Mouse (Mus musculus): ENCODE data around the gene Dhrs4. TPM values are rescaled to one million over a fixed set of nuclear protein-coding genes. Genes with fewer than 3 reads are reported as not detected.

The Dhrs4 gene
- polyA plus RNA-seq (2015; fragmentation: Nextera tagmentation; extraction: Ambion mirVana), result 21.5 and 32.8 TPM in 2 replicates

DNA sequence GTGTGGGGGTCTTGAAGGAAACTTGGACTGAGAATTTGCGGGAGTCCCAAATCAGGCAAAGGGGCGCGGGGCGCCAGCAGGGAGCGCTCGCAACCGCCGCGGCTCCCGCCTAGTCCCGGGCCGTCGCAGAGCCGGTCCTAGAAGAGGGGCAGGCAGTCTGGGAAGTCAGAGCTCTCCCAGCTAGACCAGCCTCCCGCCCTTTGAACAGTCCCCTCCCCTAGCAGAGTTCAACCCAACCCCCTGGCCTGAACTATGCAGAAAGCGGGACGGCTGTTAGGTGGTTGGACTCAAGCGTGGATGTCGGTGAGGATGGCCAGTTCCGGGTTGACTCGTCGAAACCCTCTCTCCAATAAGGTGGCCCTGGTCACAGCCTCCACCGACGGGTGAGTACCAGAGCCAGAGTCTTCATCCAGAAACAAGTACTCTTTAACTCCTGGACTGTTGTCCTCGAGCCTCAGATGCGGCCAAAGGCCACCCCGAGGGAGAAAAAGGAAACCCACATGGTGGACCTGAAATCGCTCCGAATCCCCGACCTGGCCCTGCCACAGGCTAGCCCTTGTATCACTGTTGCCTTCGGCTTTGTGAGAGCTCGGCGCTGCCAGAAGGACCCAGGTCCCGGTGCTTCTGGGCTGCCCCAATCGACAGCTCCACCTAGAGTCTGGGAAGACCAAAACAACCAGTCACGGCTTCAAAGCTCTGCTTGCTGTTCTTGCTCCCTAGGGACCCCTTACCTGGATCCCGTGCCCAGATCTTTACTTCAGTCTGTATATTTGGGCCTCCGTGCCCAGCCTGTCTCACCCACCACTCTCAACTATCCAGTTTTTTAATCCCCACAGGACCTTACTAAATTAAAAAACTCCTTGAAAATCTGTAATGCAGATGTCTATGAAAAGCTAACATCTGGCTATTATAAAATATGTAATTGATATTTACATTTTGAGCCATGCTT, at the start of gene Dhrs4:
TSS of gene Dhrs4 (plus strand) at position 108 of the 949 bp plus-strand sequence.
- WGBS, result under 1% methylated on average over 38 of the region's 38 CpGs
- Histone ChIP-seq H3K4me1 (peaks cover 12% of the 10 kb centered on the region; the same call in 1 of the 2 replicates), H3K9me3 (replicated peaks) (no peaks in the 10 kb centered on the region), H3K27ac (replicated peaks) (peak within 1 kb of the TSS; percentile 64), H3K4me3 (replicated peaks) (peak within 1 kb of the TSS; percentile 50), H3K4me2 (peak within 1 kb of the TSS; percentile 67), H3K27me3 (replicated peaks) (no peaks in the 10 kb centered on the region), H3K36me3 (no peaks in the 10 kb centered on the region), H3K9ac (replicated peaks) (peak within 1 kb of the TSS; percentile 49)
- peak; percentile 84 for ATAC-seq (ENCODE audit: low FRiP score)

DNA sequence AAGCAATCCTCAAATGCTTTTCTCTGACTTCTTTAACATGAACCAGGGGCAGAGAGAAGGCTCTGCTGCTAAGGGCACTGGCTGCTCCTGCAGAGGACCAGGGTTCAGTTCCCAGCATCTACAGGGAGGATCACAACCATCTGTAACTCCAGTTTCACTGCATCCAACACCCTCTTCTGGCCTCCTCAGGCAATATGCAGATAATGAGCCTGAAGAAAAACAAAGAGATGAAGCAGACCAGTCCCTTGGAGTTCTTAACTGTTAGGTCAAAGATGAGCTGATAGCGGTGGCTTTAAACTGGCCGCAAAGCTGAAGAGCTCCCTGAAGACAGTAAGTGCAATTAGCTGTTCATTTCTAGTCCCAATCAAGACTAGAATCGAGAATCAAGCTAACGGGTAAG, 48.3 kb upstream of the Dhrs4 start:
- no peak overlapping the region for H3K9ac ChIP-seq (replicated peaks)
- 89% methylated on average over 4 of the region's 4 CpGs for WGBS
- no peaks in the 10 kb centered on the region for H3K9me3 ChIP-seq (replicated peaks)
- no peaks in the 10 kb centered on the region for H3K36me3 ChIP-seq
- H3K4me1 ChIP-seq, result no peaks in the 10 kb centered on the region
- H3K27ac ChIP-seq (replicated peaks), result no peak overlapping the region
- H3K27me3 ChIP-seq (replicated peaks), result no peaks in the 10 kb centered on the region
- no peak overlapping the region for H3K4me3 ChIP-seq (replicated peaks)
- ATAC-seq (ENCODE audit: low FRiP score), result no peak
- no peak overlapping the region for H3K4me2 ChIP-seq

DNA sequence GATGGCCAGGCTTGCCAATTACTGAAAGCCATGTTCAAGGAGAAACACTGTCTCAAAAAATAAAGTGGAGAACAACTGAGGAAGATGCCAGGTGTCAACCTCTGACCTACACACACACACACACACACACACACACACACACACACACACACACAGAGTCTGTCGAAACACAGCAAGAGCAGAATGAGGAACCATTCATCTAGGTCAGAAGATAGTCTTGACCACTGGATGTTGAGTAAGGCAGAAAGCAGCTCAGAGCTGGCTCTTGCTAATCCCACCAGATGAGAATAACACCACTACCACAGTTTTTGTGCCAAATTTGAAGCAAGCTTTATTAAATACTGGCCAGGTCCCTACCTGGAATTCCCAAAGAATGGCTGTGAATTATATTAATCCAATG, 45.5 kb upstream of the Dhrs4 start:
- 79% methylated on average over 1 of the region's 1 CpGs for whole genome bisulfite sequencing
- no peak overlapping the region for H3K4me2 ChIP-seq
- no peak overlapping the region for H3K9ac ChIP-seq (replicated peaks)
- no peaks in the 10 kb centered on the region for H3K4me1 ChIP-seq
- no peak overlapping the region for H3K4me3 ChIP-seq (replicated peaks)
- ATAC-seq (ENCODE audit: low FRiP score), result no peak
- no peaks in the 10 kb centered on the region for H3K27me3 ChIP-seq (replicated peaks)
- no peak overlapping the region for H3K27ac ChIP-seq (replicated peaks)
- no peaks in the 10 kb centered on the region for H3K9me3 ChIP-seq (replicated peaks)
- H3K36me3 ChIP-seq, result no peaks in the 10 kb centered on the region

DNA sequence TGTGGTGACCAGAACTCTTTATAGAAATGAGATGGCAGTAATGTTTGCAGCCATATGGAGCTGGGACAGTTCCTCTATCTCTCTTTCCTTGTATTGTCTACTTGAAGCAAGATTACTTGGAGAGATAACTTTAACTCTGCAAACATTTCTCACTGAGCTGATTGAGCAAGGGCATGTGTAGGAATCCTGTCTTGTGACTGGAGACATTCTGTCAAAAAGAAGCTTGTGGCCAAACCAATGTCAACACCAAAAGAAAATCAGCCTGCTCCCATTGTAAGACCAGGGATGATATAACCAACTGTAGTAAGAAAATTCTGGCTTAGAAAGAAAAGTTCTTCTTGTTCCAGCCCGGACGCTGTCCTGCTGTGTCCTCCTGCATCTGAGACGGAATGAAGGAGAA, 43.7 kb upstream of the Dhrs4 start:
- 92% methylated on average over 3 of the region's 3 CpGs for WGBS
- no peak for ATAC-seq (ENCODE audit: low FRiP score)
- H3K9me3 ChIP-seq (replicated peaks), result no peaks in the 10 kb centered on the region
- no peaks in the 10 kb centered on the region for H3K36me3 ChIP-seq
- no peak overlapping the region for H3K9ac ChIP-seq (replicated peaks)
- H3K4me1 ChIP-seq, result no peaks in the 10 kb centered on the region; the same call in 1 of the 2 replicates
- no peak overlapping the region for H3K4me3 ChIP-seq (replicated peaks)
- H3K27me3 ChIP-seq (replicated peaks), result no peaks in the 10 kb centered on the region
- H3K4me2 ChIP-seq, result no peak overlapping the region
- H3K27ac ChIP-seq (replicated peaks), result no peak overlapping the region

DNA sequence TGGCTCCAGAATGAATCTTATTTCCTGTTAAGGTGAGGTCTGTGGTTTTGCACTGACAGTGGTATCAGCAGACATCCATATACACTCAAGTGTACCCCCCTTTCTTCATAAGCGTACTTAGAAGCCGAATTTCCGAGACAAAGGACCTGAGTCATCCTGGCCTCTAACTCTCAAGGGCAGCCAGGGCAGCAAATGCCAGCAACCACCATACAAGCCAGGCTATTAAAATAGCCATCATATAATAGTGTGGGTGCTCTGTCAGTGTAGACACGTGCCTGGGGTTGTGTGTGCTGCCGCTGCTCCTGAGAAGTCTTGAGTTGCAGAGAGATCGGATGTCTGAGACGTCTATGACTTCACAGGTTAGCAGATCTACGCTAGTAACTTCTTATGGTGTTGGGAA, 41.4 kb upstream of the Dhrs4 start:
- no peak overlapping the region for H3K27ac ChIP-seq (replicated peaks)
- no peak overlapping the region for H3K9ac ChIP-seq (replicated peaks)
- H3K4me2 ChIP-seq, result no peak overlapping the region
- no peaks in the 10 kb centered on the region for H3K9me3 ChIP-seq (replicated peaks)
- H3K4me3 ChIP-seq (replicated peaks), result no peak overlapping the region
- 96% methylated on average over 8 of the region's 8 CpGs for WGBS
- no peaks in the 10 kb centered on the region for H3K27me3 ChIP-seq (replicated peaks)
- no peak for ATAC-seq (ENCODE audit: low FRiP score)
- H3K36me3 ChIP-seq, result no peaks in the 10 kb centered on the region
- H3K4me1 ChIP-seq, result no peaks in the 10 kb centered on the region; the same call in 1 of the 2 replicates

DNA sequence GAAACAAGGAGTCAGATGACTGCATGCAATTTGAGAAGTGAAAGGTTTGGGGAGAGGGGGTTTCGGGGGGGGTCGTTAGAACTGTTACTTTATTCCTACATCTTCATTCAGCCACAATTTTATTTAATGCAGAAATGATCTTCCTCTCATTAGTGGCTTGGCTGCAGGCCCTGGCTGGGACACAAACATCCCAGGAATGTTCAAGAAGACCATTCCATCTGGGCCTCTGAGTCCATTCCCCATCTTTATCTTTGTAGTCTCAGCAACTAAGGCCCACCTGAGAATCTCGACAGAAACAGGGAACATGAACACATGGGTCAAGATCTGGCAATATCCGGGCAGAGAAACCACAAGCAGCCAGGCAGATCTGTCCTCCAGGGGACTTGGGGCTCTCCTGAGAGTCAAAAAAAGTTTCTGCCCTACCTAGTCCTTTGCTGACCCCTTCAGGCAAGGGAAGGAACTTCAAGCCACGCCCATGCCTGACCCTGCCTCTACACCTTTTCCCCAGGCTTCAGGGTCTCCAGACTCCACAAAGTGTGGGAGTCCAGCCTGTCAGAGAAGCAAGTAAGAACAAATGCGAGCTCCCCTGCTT, 40.3 kb upstream of the Dhrs4 start:
- Histone ChIP-seq H3K4me2 (no peak overlapping the region), H3K4me3 (replicated peaks) (no peak overlapping the region), H3K9me3 (replicated peaks) (no peaks in the 10 kb centered on the region), H3K27me3 (replicated peaks) (no peaks in the 10 kb centered on the region), H3K4me1 (no peaks in the 10 kb centered on the region; the same call in 1 of the 2 replicates), H3K9ac (replicated peaks) (no peak overlapping the region), H3K36me3 (no peaks in the 10 kb centered on the region), H3K27ac (replicated peaks) (no peak overlapping the region)
- no peak for ATAC-seq (ENCODE audit: low FRiP score)
- WGBS, result 47% methylated on average over 6 of the region's 6 CpGs

DNA sequence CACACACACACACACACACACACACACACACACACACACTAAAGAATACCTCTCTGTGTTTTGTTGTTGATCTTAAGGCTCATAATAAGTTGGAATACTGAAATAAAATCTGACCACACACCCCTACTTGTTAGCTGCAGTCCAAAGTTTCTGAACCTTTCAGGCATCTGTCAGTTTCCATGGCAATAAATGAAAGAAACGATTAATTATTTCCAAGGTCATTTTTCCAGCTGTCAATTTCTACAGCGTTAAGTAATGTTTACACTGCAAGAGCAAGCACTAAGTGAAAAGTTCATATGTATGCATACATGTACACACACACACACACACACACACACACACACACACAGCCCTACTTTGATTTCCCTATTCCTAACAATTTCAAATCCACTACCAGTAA, 20.9 kb upstream of the Dhrs4 start:
- 73% methylated on average over 2 of the region's 2 CpGs for WGBS
- Histone ChIP-seq H3K27me3 (replicated peaks) (no peaks in the 10 kb centered on the region), H3K9ac (replicated peaks) (no peak overlapping the region), H3K4me1 (no peaks in the 10 kb centered on the region), H3K4me2 (no peak overlapping the region), H3K36me3 (no peaks in the 10 kb centered on the region), H3K9me3 (replicated peaks) (no peaks in the 10 kb centered on the region), H3K4me3 (replicated peaks) (no peak overlapping the region), H3K27ac (replicated peaks) (no peak overlapping the region)
- no peak for ATAC-seq (ENCODE audit: low FRiP score)

DNA sequence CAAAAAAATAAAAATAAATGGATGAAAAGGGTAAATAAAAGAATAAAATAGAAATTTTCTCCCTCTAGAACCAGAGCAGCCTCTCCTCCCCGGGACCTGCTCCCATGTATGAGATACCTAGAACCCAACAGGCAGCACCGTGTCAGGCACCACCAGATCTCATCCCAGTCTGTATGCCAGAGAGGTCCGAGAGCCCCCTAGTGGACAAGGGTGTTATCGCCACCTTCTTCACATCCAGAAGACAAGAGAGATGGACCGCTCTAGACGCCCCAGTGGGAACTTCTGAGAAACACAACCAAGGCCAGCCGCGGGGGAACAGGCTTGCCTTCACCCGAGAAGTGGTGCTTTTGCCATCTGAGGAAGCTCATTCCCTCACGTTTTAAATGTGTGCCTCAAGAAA, 20.3 kb upstream of the Dhrs4 start:
- no peaks in the 10 kb centered on the region for H3K27me3 ChIP-seq (replicated peaks)
- no peak overlapping the region for H3K9ac ChIP-seq (replicated peaks)
- no peak overlapping the region for H3K27ac ChIP-seq (replicated peaks)
- WGBS, result 27% methylated on average over 10 of the region's 10 CpGs
- ATAC-seq (ENCODE audit: low FRiP score), result no peak
- no peaks in the 10 kb centered on the region for H3K36me3 ChIP-seq
- H3K4me2 ChIP-seq, result no peak overlapping the region
- no peaks in the 10 kb centered on the region for H3K4me1 ChIP-seq
- H3K9me3 ChIP-seq (replicated peaks), result no peaks in the 10 kb centered on the region
- H3K4me3 ChIP-seq (replicated peaks), result no peak overlapping the region

DNA sequence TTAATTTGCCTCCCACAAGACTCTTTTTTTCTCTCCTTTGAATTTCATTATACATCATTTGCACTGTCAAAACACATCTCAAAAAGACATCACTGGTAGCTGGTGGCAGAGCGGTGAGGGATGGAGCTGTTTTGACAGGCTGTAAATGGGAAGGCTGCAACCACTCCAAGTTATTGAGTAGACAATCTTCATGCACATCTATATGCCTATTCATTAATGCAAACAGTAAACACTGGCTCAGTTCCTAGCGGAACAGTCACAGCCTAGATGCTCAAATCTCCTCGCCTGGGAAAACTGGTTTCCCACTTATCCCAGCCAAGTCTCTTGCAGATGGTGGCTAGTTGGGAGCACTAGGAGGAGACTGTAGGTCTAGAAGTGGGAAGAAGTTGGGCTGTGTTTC, 19.8 kb upstream of the Dhrs4 start:
- Histone ChIP-seq H3K27me3 (replicated peaks) (no peaks in the 10 kb centered on the region), H3K4me2 (no peak overlapping the region), H3K4me1 (no peaks in the 10 kb centered on the region), H3K9me3 (replicated peaks) (no peaks in the 10 kb centered on the region), H3K27ac (replicated peaks) (no peak overlapping the region), H3K4me3 (replicated peaks) (no peak overlapping the region), H3K9ac (replicated peaks) (no peak overlapping the region), H3K36me3 (no peaks in the 10 kb centered on the region)
- 90% methylated on average over 3 of the region's 3 CpGs for WGBS
- ATAC-seq (ENCODE audit: low FRiP score), result no peak

DNA sequence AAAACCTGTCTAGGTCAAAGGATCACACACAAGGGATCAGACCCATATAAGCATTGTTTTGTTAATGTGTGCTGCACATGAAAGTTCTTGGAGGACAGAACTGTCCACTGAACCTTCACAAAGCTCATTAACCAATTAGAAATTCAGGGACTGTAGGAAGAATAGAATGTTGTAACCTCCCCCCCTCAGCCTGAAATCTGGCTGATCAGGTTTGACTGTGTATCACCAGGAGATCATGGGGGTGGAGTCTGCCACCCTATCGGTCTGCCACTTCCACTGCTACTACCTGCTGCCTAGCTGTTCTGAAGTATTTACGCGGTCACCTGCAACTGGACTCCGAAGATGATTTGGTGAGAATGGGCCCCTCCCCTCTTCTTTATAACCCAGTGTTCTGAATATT, 18.8 kb upstream of the Dhrs4 start:
- no peak for ATAC-seq (ENCODE audit: low FRiP score)
- H3K27me3 ChIP-seq (replicated peaks), result no peaks in the 10 kb centered on the region
- H3K27ac ChIP-seq (replicated peaks), result no peak overlapping the region
- 70% methylated on average over 4 of the region's 4 CpGs for WGBS
- H3K4me3 ChIP-seq (replicated peaks), result no peak overlapping the region
- H3K36me3 ChIP-seq, result no peaks in the 10 kb centered on the region
- no peak overlapping the region for H3K4me2 ChIP-seq
- H3K9ac ChIP-seq (replicated peaks), result no peak overlapping the region
- H3K9me3 ChIP-seq (replicated peaks), result no peaks in the 10 kb centered on the region
- no peaks in the 10 kb centered on the region for H3K4me1 ChIP-seq

DNA sequence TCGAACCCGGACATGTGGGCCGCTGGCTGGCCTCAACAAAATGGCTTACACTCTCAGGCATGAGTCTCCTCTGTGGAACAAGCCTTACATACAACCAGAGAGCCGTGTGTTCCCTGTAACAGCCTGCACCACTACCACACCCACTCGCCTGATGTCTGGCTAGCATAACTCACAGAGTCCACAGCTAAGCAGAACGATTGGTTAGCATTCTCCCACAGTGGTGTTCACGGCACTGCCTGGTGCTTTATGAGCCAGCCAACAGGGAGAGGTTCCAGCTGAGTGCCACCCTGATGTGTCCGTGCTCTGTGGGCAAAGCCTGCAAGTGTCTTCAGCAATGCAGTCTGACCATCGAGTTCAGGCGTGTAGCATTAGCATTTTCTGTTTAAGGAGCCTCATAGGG, 18.3 kb upstream of the Dhrs4 start:
- H3K4me2 ChIP-seq, result no peak overlapping the region
- no peak overlapping the region for H3K9ac ChIP-seq (replicated peaks)
- H3K4me1 ChIP-seq, result no peaks in the 10 kb centered on the region
- H3K9me3 ChIP-seq (replicated peaks), result no peaks in the 10 kb centered on the region
- 75% methylated on average over 10 of the region's 10 CpGs for WGBS
- no peak overlapping the region for H3K27ac ChIP-seq (replicated peaks)
- no peak for ATAC-seq (ENCODE audit: low FRiP score)
- no peaks in the 10 kb centered on the region for H3K36me3 ChIP-seq
- no peaks in the 10 kb centered on the region for H3K27me3 ChIP-seq (replicated peaks)
- H3K4me3 ChIP-seq (replicated peaks), result no peak overlapping the region

DNA sequence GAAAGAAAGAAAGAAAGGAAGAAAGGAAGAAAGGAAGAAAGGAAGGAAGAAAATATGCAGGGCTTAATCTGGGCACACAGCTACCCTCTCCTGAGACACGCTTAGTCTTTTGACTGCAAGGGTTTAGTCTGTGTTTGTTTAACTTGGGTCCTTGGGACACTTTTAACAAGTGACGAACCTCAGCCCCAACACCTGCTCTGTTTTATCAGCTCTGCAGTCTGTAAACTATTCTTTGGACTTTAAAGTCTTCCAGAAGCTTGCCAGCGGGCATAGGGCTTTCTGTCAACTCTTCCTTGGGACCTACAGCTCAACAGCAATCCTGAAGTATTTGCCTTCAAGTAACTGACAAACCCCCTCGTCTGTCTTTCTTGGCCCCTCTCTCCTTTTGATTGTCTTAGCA, 16.8 kb upstream of the Dhrs4 start:
- no peak overlapping the region for H3K27ac ChIP-seq (replicated peaks)
- H3K27me3 ChIP-seq (replicated peaks), result no peaks in the 10 kb centered on the region
- no peaks in the 10 kb centered on the region for H3K4me1 ChIP-seq
- no peak overlapping the region for H3K4me3 ChIP-seq (replicated peaks)
- no peak for ATAC-seq (ENCODE audit: low FRiP score)
- H3K9ac ChIP-seq (replicated peaks), result no peak overlapping the region
- H3K4me2 ChIP-seq, result no peak overlapping the region
- no peaks in the 10 kb centered on the region for H3K9me3 ChIP-seq (replicated peaks)
- H3K36me3 ChIP-seq, result no peaks in the 10 kb centered on the region
- 74% methylated on average over 4 of the region's 4 CpGs for WGBS
